Mouse (Mus musculus): ENCODE measurements around the gene Pus3.

Gene Pus3

GRCm38 (mm10) chr9:35558257-35559008, at the start of gene Pus3, which contains the start of gene Ddx25:
TSS of gene Pus3 (plus strand) at chr9:35558595.
TSS of gene Ddx25 (minus strand) at chr9:35558528.
- DNase-seq: no peak

GRCm38 (mm10) chr9:35513900-35514299, 44.5 kb upstream of the Pus3 start:
- DNase-seq: no peak

- DNase-seq: no peak
These were observed 42.2 kb upstream of the Pus3 start for GRCm38 (mm10) chr9:35516182-35516581.

- no peak for DNase-seq
These were observed 41.7 kb upstream of the Pus3 start for GRCm38 (mm10) chr9:35516711-35517110.

- DNase-seq: no peak
These were observed 40.2 kb upstream of the Pus3 start, which contains the start of gene Gm1113 for GRCm38 (mm10) chr9:35518169-35518568. TSS of gene Gm1113 (minus strand) at chr9:35518269.

- no peak for DNase-seq
These were observed 37.6 kb upstream of the Pus3 start for GRCm38 (mm10) chr9:35520631-35521348.

GRCm38 (mm10) chr9:35522241-35522640, 36.2 kb upstream of the Pus3 start:
- no peak for DNase-seq

GRCm38 (mm10) chr9:35522821-35523515, 35.4 kb upstream of the Pus3 start:
- no peak for DNase-seq

GRCm38 (mm10) chr9:35523541-35523940, 34.9 kb upstream of the Pus3 start:
- no peak for DNase-seq

GRCm38 (mm10) chr9:35523941-35524411, 34.4 kb upstream of the Pus3 start:
- peak; percentile 78 for DNase-seq

- DNase-seq: no peak
These were observed 29.3 kb upstream of the Pus3 start for GRCm38 (mm10) chr9:35529141-35529540.

GRCm38 (mm10) chr9:35529796-35530195, 28.6 kb upstream of the Pus3 start:
- DNase-seq: no peak

GRCm38 (mm10) chr9:35533266-35533665, 25.1 kb upstream of the Pus3 start:
- no peak for DNase-seq

- peak; percentile 38 for DNase-seq
These were observed 23.3 kb upstream of the Pus3 start for GRCm38 (mm10) chr9:35535110-35535509.

- no peak for DNase-seq
These were observed 22.5 kb upstream of the Pus3 start for GRCm38 (mm10) chr9:35535876-35536275.

- DNase-seq: no peak
These were observed 19.2 kb upstream of the Pus3 start for GRCm38 (mm10) chr9:35539001-35539750.

- no peak for DNase-seq
These were observed 17.4 kb upstream of the Pus3 start for GRCm38 (mm10) chr9:35541024-35541423.

- peak; percentile 77 for DNase-seq
These were observed 16.9 kb upstream of the Pus3 start for GRCm38 (mm10) chr9:35541488-35541887.

GRCm38 (mm10) chr9:35541941-35542340, 16.5 kb upstream of the Pus3 start:
- DNase-seq: no peak

- no peak for DNase-seq
These were observed 15.1 kb upstream of the Pus3 start for GRCm38 (mm10) chr9:35543099-35543860.

GRCm38 (mm10) chr9:35544666-35545065, 13.7 kb upstream of the Pus3 start:
- peak; percentile 24 for DNase-seq

- no peak for DNase-seq
These were observed 12.7 kb upstream of the Pus3 start for GRCm38 (mm10) chr9:35545704-35546103.
